Mouse (Mus musculus) embryo, embryonic 9.5 days (tissue): ENCODE results near the gene Npc1l1.

Experiments used
- DNase-seq: peaks from one replicate; pipeline ENCODE4 v3.0.0-alpha.2; 2017; ENCODE audit errors: extremely low spot score

Gene Npc1l1

GRCm38 (mm10) chr11:6163062-6163461 lies 66.9 kb downstream of the Npc1l1 start:
- DNase-seq, result no peak

GRCm38 (mm10) chr11:6161549-6161948 lies 68.4 kb downstream of the Npc1l1 start:
- DNase-seq, result no peak
